Mouse (Mus musculus) lung, adult 18-20 months (tissue): ENCODE data around the gene Nfix.
"Not testable (repeated sequence)": the region's sequence is repeated elsewhere in the genome, so short reads cannot be mapped to it uniquely, and the experiment has no call there.

Experiments
- DNase-seq, 2 experiments: peaks; one replicate each; pipeline ENCODE4 v3.0.0; 2022; ENCODE audit warnings: mixed read lengths in 2 of 2

The Nfix gene

DNA sequence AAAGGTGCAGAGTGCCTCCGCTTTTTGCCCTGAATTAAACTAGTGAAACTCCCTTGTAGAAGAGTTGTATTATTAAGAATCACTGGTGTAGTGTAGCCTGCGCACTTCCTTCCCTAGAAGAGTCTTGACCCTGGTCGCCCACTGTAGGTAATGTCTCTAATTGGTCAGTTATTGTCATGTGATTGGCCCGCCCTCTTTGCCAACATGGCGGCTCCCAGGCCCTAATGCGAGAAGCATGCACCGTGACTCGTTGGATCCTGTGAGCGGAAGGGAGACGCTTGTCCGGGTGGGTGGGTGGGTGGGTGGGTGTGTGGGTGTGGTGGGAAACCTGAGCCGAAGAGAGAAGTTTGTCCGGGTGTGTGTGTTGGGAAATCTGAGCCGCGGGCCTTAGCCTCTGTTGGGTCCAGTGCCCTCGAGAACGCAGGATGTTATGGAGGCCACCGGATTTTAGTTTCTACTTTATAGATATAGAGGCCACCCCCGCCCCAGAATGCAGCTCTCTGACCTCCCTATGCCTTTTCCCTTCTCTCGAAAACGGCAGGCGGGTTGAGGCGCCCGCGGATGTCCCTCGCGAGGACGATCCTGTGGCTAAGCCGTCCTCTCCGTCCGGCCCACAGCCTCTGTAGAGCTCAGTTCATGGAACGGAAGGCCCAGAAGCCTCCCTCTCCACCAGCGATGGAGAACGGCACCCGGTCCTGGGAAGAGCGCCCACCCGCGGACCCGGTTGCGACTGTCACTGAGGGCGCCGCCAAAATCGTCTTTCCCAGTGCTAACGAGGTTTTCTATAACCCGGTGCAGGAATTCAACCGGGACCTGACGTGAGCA lies 110.8 kb downstream of the Nfix start:
- peak; percentile 91 to 93 for DNase-seq

DNA sequence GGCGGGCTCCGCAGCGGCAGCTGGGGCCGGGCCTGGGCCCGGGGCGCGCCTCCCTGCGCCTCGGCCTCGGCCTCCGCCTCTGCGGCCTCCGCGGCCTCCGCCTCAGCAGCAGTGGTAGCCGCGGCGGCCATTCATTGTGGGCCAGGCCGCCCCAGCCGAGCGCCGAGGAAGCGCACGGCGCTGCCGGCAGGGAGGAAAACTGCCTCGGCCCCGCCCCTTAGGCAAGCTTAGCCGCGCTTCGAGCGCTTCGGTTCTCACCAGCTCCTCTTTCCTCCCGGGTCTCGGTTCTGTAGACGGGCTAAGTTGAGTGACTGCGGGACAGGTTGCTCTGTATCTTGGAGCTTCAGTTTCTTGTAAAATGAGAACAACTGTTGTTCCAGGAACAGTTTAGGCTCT lies 112.4 kb downstream of the Nfix start, which contains the start of gene Nacc1:
Nacc1 (minus strand) TSS at position 158 of the 396 bp plus-strand sequence.
- DNase-seq, result peak; percentile 88 to 91

DNA sequence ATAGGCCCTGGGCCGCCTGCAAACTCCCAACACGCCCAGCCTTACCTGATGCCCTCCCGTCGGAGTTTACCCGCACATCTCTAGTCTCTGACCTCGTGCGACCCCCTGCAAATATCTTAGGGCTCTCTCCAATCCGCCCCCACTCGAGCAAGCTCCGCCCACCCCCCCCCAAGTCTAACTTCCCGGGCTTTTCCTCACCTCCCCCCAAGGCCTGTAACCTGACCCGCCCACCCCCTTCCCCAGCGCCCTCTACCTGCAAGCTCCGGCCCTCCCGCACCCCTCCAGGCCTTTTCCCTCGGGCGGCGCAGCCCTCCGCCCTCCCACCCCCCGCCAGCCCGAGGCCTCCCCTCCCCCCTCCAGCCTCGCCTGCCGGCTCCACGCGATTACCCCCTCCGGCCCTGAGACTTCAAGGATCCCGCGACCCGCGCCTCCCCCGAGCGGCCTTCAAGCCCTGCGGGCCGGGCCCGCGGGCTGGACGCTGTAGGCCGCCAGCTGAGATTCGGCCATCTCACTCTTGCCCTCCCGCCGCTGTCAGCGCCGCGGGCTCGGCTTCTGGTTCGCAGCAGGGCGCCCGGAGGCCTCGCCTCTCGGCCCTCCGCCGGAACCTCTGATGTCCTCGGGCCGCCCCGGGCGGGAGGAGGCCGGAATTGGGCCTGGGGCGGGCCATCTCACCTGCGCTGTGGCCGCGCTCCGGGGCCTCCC lies 113.0 kb downstream of the Nfix start:
- no peak for DNase-seq

DNA sequence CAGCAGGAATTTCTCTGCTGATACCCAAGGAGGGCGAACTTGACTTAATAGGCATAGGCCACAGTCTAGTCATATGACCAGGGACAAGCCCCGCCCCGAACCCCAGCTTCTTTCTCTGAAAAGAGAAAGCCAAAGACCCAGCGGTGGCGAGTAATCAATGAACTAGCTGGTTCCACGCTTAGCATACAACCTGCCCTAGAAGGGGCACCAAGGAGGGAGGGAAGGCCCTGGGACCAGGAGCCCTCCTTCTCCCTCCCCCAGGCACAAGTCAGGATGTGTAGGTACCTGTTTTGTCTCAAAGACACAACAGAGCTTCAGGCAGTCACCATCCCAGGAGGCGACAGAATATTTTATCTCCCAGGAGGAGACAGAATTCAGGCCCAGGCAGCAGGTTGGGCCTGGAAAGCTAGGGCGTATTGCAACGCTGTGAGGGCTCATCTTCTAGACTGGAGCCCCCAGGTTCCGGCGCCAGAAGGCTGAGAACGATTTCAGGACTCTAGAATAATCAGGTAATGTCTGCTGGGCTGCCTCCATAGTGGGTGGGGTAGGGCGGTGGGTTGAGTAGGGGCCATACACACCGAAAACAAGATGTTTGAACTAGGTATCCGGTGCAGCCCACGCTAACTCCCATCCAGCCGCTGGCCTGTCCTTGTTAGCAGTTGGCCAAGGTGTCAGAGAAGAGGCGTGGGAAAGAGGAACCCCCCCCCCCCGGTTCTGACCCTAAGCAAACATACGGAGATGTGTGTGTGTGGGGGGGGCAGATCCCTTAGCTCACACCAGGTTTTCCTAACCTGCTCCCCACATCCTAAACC lies 113.7 kb downstream of the Nfix start, which contains the start of gene Trmt1:
Trmt1 (plus strand) TSS at position 117 of the 812 bp plus-strand sequence.
- DNase-seq, result peak in 1 of 2 experiments; percentile 43

DNA sequence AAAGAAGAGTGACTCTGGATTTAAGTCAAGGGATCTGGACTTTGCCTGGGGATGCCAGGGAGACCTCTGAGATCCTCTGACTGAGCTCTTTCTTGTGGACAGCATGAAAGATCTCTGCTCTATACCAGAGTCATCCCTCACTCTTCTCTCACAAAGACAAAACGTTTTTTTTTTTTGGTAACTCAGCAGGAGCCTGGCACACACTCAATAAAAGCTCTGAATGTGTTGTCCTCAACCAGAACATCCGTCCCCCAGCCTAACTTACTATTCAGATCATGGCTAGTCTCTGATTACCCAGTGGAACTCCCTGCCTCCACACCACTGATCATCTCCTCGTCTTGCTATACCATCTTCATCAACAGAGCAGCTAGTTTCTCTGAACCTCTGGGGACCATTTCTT lies 115.6 kb downstream of the Nfix start:
- no peak for DNase-seq

DNA sequence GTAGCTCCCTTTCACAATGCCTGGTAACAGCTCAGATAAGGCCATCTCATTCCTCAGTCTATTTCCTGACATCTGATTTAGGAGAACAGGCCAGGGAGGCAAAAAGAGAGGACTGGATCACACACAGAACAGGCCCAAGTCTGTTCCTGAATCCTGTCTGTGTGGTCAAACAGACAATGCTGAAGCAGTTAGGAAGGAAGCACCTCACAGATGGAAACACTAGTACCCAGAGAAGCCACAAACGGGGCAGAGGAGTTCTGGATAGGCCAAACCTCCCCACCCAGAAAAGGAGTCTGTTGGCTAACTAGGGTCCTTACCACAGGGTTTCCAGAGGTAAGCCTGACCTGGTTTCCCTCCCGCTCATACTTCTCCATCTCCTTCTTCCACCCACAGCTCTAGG lies 117.9 kb downstream of the Nfix start:
- no peak for DNase-seq

DNA sequence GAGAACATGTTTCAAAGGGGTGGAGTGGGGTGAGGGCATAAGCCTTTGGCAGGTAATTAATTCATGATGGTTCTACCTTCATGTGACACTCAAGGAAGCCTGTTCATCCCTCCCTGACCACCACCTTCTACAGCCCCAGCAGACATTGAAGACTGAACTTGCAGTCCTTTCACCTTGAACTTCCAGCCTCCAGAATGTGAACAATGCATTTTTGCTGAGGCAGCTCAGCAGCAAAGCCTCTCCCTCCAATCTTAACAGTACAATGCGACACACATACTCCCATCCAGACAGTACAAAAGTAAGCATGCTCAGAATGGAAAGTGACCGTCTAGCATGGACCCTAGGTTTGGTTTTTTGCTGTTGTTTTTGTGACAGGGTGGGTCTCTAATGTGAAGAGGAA lies 118.7 kb downstream of the Nfix start:
- no peak for DNase-seq

DNA sequence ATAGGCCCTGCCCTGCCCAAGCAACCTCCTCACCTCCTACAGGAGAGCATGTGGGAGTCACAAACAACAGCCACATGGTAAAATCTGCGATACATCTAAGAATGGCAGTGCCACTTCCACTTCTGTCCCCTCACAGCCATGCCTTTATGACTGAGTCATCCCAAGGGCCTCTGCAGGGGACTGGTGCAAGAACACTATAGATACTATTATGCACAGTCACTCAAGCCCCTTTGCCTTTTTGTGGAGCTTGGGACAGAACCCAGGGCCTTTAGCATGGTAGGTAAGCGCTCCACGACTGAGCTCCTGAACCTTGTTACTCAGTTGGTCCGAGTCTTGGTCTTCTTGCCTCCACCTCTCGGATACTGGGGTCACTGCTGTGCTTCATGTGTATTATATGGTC lies 122.8 kb downstream of the Nfix start:
- no peak for DNase-seq

DNA sequence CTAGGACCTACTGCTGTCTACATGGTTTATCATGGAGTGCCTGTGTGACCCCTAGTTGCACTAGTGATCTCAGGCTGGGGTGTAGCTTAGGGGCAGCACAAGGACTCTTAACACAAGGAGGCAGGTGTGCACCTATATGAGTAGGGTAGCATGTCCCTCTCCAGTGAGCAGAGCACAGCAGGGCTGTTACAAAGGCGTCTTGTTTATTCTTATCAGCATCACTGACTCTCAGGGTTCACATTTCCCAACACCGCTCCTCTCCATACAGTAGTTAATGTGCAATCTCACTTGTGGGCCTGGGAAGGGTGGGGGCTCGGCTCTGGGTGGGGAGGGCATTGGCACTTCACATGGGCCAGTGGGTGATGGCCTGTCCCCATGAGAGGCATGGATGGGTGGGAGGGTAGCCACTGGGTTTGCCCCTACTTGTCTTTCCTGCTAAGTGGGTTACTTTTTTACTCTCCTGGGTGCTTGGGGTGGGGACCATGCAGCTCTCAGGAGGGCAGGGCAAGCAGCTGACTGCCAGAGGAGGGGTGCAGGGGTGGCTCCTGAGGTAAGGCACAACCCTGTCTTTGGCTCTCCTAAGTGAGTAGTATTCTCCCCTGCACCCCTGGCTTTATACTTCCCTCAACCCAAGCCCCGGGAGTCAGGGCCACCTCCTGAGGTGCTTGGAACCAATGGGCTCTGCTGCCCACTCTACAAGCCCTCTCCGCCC lies 129.7 kb downstream of the Nfix start:
- not testable (repeated sequence) for DNase-seq

DNA sequence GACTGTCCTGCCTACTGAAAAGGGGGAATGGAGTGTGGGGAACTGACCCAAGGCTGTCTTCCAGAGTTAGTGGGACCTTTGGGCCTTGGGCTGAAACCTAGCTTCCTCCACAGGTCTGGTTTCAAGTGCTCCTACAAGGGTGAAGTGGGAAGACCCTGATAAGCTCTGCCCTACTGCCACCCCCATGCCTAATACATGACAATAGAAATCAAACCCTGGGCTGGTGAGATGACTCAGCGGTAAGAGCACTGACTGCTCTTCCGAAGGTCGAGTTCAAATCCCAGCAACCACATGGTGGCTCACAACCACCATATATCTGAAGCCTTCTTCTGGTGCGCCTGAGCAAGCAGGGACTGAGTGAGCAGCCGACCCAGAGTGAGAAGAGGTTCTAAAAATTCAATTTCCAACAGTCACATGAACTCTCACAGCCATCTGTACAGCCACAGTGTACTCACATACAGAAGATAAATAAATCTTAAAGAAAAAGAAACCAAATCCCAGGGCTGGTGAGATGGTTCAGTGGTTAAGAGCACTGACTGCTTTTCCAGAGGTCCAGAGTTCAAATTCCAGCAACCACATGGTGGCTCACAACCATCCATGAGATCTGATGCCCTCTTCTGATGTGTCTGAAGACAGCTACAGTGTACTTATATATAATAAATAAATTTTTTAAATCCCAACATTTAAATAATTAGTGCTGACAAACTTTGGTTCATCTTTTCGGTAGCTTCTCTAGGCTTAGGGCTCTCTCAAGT lies 131.2 kb downstream of the Nfix start:
- DNase-seq, result no peak

DNA sequence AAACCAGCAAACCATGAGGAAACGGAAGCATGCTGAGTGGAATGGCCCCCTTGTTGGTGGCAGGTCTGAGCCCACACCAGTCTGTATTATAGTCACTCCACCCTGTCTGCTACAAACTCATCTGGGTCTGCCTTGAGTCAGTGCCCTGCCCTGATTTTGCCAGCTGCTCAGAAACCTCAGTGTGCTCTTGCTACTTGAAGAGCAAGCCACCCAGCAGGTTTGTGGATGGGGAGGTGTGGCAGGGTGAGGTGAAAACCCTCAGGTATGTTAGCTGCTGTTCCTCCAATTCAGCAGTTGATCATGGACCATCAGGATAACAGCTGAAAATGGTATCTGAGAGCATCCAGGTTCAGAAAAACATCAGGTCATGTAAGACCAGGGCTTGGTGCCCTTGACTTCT lies 132.1 kb downstream of the Nfix start:
- DNase-seq, result peak in 1 of 2 experiments; percentile 50

DNA sequence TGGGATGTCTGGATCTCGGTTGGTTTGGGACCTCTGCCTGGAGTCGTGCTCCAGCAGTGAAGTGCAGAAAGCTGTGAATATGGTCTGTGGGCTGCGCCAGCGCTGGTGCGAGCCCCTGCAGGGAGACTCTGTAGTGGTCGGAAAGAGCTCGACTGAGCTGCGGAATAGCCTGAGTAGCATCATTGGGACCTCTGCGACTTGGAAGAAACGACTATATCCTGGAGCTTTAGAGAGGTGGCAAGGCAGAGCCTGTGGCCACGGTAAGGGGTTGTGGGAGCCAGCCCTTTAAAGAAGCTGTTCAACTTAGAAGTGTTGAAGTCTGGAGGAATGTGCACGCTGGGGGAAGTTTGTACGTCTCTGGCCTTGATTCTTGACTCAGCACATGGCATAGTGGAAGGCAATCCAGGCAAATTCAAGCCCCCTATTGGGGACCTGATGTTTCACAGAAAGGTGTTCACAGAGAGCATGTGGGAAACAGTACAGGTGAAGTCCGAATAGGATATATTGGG lies 134.7 kb downstream of the Nfix start:
- DNase-seq, result no peak

DNA sequence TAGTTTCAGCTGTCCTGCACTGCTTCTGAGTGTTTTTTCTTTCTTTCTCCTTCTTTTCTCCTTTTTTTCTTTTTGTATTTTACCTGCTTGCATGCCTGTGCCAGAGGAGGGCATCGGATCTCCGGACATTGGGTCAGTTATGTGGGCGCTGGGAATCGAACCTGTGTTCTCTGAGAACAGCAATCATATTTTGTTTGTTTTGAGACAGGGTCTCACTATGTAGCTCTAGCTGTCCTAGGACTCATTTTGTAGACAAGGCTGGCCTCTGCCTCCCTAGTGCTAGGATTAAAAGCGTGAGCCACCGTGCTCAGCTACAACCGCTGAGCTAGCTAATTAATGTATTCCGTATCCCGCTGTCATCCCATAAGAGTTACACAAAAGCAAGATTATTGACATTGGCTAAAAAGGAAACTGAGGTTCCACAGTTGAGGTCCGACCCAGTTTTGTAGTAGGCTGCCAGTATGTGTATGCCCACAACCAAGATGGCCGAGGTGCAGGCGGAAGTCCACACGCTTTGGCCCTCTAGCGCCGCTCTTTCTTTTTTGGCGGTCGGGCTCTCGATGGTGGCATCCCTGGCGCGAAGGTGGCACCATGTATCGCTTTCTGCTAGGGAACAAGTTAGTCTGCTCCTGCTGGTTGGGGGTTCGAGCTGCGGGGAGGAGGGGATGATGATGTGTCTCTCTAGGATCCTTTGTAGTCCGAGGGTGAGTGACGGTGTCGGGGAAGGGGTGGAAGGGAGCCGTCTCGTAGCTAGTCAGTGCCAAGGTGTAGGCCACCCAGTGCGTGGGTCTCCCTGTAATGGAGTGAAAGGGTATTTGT lies 135.4 kb downstream of the Nfix start:
- peak; percentile 81 to 84 for DNase-seq

DNA sequence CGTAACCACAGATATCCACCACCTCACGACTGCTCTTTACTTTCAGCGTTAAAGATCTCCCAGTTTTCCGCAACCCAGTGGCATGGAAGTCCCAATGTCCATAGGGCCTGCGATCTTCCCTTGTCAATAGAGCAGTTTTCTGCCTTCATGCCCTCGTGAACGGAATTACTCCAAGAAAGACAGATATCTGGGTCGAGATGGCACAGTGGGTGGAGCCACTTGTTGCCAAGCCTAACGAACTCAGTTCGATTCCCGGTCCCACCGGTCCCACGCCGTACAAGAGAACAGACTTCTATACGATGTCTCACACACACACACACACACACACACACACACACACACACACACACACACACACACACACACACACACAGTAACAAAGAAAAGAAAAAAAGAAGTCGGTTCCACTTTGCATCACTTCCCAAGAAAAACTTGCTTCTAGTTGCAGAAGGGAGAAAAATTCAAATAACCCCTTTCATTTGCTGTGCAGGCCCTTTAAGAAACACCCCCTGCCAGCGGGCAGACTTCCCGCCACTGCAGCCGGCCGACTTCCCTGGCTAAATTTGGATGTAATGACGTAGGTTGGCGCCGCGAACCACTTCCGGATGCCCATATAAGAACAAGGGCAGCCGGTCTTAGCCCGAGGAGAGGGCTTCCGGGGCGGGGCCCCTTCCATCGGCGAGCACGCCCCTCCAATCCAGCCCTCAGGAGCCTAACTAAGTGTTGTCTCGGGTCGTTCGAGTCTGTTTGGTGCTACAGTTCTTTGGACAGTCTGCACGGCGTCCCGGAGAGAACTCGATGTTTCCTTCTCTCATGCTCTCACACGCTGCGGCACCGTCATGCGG lies 136.4 kb downstream of the Nfix start:
- DNase-seq, result peak; percentile 98

DNA sequence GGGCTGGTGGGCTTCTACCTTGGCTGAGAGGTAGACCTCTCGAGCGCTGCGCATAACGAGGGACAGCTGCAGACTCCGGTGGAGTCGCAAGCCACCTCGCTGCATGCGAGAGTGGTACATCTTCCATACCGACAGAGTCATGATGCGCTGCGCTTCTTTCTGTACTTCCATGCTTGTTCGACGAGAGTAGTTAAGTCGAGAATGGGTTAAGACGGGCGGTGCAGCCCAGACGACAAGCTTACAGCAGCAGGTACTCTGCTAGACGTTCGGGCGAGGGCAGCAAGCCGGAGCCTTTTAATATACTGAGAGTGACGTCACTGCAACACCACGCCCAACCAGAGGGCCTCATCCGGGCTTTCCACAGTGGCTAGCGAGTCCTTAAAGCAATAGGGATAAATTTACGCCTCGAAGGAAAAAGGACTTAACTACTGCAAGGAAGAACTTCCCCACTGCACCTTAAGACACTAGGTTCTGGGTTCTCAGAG lies 137.5 kb downstream of the Nfix start, which contains the start of gene Ier2:
Ier2 (minus strand) TSS at position 272 of the 485 bp plus-strand sequence.
- peak; percentile 97 to 98 for DNase-seq

DNA sequence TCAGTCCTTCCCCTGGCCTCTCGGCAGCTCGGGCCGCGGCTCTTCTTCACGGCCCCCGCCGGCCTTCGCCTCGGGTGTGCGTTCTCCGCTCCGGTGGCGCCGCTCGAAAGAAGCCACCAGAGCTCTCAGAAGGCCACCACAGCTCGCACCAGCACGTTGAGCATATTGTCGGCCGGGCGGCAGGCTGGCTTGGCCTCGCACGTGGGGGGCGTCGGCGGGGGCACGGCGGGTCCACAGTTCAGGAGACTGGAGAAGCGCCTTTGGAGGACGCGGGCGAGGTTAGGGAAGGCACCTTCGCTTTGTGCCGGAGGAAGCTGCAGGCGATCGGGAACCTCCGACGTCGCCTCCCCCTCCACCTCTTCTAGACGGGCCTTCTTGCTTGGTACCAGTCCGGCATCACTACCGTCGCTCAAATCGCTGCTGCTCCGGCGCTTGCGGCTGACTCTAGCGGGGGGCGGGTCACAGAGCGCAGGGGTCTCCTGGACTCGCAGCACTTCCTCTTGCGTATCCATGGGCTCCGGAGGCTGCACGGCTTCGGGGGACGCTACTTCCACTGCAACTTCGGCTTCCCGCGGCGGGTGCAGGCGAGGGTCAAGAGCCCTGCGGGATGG lies 138.1 kb downstream of the Nfix start:
- DNase-seq, result no peak

DNA sequence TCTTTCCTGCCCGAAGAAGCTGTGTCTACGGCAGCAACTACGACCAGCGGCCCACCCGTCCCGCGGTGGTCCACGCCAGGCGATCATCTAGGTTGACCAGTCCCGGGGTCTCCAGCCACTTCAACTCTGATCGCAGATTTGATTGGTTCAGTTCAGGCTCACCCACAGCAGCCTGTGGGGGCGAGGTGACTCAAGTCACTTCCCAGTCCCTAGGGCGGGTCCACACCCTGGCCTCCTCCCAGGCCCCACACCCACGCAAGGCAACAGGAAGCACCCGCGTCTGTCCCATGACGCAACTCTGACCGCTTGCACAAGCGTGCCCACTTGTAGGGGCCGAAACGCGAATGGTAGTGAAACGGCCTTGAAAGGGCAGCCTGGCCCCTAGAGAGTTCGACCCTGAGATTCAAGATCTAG lies 138.7 kb downstream of the Nfix start:
- DNase-seq, result peak; percentile 98 to 99

DNA sequence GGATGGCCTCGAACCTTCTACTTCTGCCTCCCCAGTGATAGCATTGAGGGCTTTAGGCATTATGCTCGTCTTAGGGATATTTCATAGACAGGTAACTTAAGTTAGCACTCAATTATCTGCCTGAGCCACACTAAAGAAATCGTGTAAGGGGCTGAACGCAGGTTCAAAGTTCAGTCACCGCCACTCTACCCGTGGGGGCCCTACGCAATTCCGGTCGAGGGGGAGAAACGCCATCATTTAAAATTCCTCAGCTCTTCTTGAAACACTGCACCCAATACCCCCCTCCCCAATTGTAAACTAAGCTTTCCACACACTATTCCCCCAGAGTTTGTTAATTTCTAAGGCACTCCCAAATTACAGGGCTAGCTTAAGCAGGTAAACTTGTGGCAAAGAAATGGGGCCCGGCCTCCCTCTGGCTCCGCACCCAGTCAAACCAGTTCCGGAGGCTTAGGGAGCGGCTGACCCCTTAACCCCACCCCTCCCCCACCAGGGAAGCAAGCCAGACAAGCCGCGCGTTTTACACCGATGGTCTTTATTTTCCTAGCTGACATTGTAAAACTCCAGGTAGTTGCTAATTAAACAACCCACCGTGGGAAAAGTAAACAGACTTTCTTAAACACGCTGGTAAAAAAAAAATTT lies 139.2 kb downstream of the Nfix start:
- DNase-seq, result peak; percentile 82 to 89
